Mouse (Mus musculus) kidney, embryonic 16.5 days (tissue): ENCODE measurements at regions not wholly inside any gene's neighbourhood (a gene's known extent, or its start where the extent isn't known, plus 50 kb on each side); places are given as distances from the start of the nearest gene placed in this dataset.

ENCODE experiments used
- ATAC-seq: fragments of 200-750 bp; cut with Nextera tagmentation; 2 replicates; pipeline ENCODE4 v1.8.0; 2017; ENCODE audit warnings: moderate TSS enrichment; ENCODE audit not compliant: low FRiP score, low TSS enrichment
- H3K27ac ChIP-seq: fragments of 300-500 bp; sonication (generic); 2 replicates; pipeline ENCODE4 v1.5.1; 2014; ENCODE audit warnings: low read length
- H3K27me3 ChIP-seq: fragments of 300-500 bp; sonication (generic); 2 replicates; pipeline ENCODE4 v1.6.1; 2014; ENCODE audit warnings: low read length, control low read depth, mixed read lengths; ENCODE audit not compliant: insufficient read depth
- H3K36me3 ChIP-seq: fragments of 300-500 bp; sonication (generic); 2 replicates; pipeline ENCODE4 v1.6.1; 2014; ENCODE audit warnings: low read length, control low read depth, mixed read lengths; ENCODE audit not compliant: insufficient read depth
- H3K4me1 ChIP-seq: fragments of 300-500 bp; sonication (generic); 2 replicates; pipeline ENCODE4 v1.6.1; 2014; ENCODE audit warnings: low read length, control low read depth, mixed read lengths; ENCODE audit not compliant: insufficient read depth
- H3K4me2 ChIP-seq: fragments of 300-500 bp; sonication (generic); replicated peaks from 2 replicates; pipeline ENCODE4 v1.6.1; 2014; ENCODE audit warnings: low read depth, low read length
- H3K4me3 ChIP-seq: fragments of 300-500 bp; sonication (generic); 2 replicates; pipeline ENCODE4 v1.5.1; 2014; ENCODE audit warnings: mild to moderate bottlenecking, low read length
- H3K9ac ChIP-seq: fragments of 300-500 bp; sonication (generic); replicated peaks from 2 replicates; pipeline ENCODE4 v1.6.1; 2014; ENCODE audit warnings: low read length
- H3K9me3 ChIP-seq: fragments of 300-500 bp; sonication (generic); 2 replicates; pipeline ENCODE4 v1.6.1; 2016; ENCODE audit warnings: low read length, control low read depth
- WGBS: fragments of 180-500 bp; shearing (Covaris S2); extraction: QIAGEN DNeasy Blood & Tissue Kit; methylation state at CpG from one replicate; pipeline ENCODE4 v1.1.7; 2014; 5-methylcytosine and 5-hydroxymethylcytosine counted together

- Histone ChIP-seq H3K4me2 (peak overlapping the region; percentile 51), H3K4me1 (peaks cover 16% of the 10 kb centered on the region), H3K9me3 (peaks cover 6% of the 10 kb centered on the region; the same call in 1 of the 2 replicates), H3K27ac (peak overlapping the region; percentile 51; the same call in 1 of the 2 replicates), H3K36me3 (no peaks in the 10 kb centered on the region), H3K9ac (peak overlapping the region; percentile 42), H3K27me3 (no peaks in the 10 kb centered on the region), H3K4me3 (no peak overlapping the region)
- 21% methylated on average over 19 of the region's 19 CpGs for WGBS
- ATAC-seq = peak; percentile 24; the same call in 1 of the 2 replicates
Measured at GRCm38 (mm10) chr9:120869432-120870081, 59.5 kb upstream of the Ctnnb1 start.

- Histone ChIP-seq H3K27me3 (no peaks in the 10 kb centered on the region), H3K9me3 (peaks cover 6% of the 10 kb centered on the region; the same call in 1 of the 2 replicates), H3K27ac (no peak overlapping the region), H3K9ac (no peak overlapping the region), H3K4me2 (no peak overlapping the region), H3K4me3 (no peak overlapping the region), H3K36me3 (no peaks in the 10 kb centered on the region), H3K4me1 (peaks cover 16% of the 10 kb centered on the region)
- 94% methylated on average over 3 of the region's 3 CpGs for WGBS
- ATAC-seq = no peak
Measured at GRCm38 (mm10) chr9:120873293-120873692, 55.7 kb upstream of the Ctnnb1 start.

- Histone ChIP-seq H3K9ac (no peak overlapping the region), H3K36me3 (no peaks in the 10 kb centered on the region), H3K27me3 (no peaks in the 10 kb centered on the region), H3K9me3 (peaks cover 6% of the 10 kb centered on the region; the same call in 1 of the 2 replicates), H3K27ac (no peak overlapping the region), H3K4me1 (peaks cover 12% of the 10 kb centered on the region), H3K4me3 (no peak overlapping the region), H3K4me2 (no peak overlapping the region)
- ATAC-seq = no peak
- WGBS = 90% methylated on average over 5 of the region's 5 CpGs
Measured at GRCm38 (mm10) chr9:120874416-120874976, 54.5 kb upstream of the Ctnnb1 start.

- ATAC-seq = no peak
- WGBS = 80% methylated on average over 2 of the region's 2 CpGs
Measured at GRCm38 (mm10) chr9:120877101-120877500, 51.9 kb upstream of the Ctnnb1 start.

More at GRCm38 (mm10) chr9:120877101-120877500, 51.9 kb upstream of the Ctnnb1 start:
- peaks cover 6% of the 10 kb centered on the region; the same call in 1 of the 2 replicates for H3K9me3 ChIP-seq
- H3K27me3 ChIP-seq = no peaks in the 10 kb centered on the region
- H3K27ac ChIP-seq = no peak overlapping the region
- no peak overlapping the region for H3K4me3 ChIP-seq
- H3K4me2 ChIP-seq = no peak overlapping the region
- H3K4me1 ChIP-seq = peaks cover 25% of the 10 kb centered on the region
- no peaks in the 10 kb centered on the region for H3K36me3 ChIP-seq
- no peak overlapping the region for H3K9ac ChIP-seq
